Mouse (Mus musculus): ENCODE measurements around the gene Rab22a. TPM values are rescaled to one million over a fixed set of nuclear protein-coding genes. Genes with fewer than 3 reads are reported as not detected.
"Not testable (repeated sequence)": the region's sequence is repeated elsewhere in the genome, so short reads cannot be mapped to it uniquely, and the experiment has no call there.

Rab22a gene
- polyA plus RNA-seq (2012; ENCODE audit: insufficient read depth, insufficient read length, missing spikeins) = 23.7 and 24.6 TPM in 2 replicates

- Histone ChIP-seq H3K27ac (replicated peaks; ENCODE audit: low read depth, low read length) (peak within 1 kb of the TSS; percentile 62), H3K4me3 (ENCODE audit: insufficient read depth, low read depth, low read length) (peak within 1 kb of the TSS; percentile 84)
Measured at GRCm38 (mm10) chr2:173659057-173659925, at the start of gene Rab22a. Rab22a (plus strand) TSS chr2:173659760.

GRCm38 (mm10) chr2:173615378-173616081, 44.0 kb upstream of the Rab22a start:
- Histone ChIP-seq H3K4me1 (ENCODE audit: control insufficient read depth, insufficient read depth, insufficient read length, low read length) (no peaks in the 10 kb centered on the region), H3K4me3 (ENCODE audit: insufficient read depth, low read depth, low read length) (no peak overlapping the region), H3K27ac (replicated peaks; ENCODE audit: low read depth, low read length) (no peak overlapping the region)

More at GRCm38 (mm10) chr2:173659057-173659925, at the start of gene Rab22a:
- H3K4me1 ChIP-seq (ENCODE audit: control insufficient read depth, insufficient read depth, insufficient read length, low read length) = peaks cover 15% of the 10 kb centered on the region

- no peak overlapping the region for H3K27ac ChIP-seq (replicated peaks; ENCODE audit: low read depth, low read length)
- no peak overlapping the region for H3K4me3 ChIP-seq (ENCODE audit: insufficient read depth, low read depth, low read length)
Measured at GRCm38 (mm10) chr2:173616156-173616555, 43.4 kb upstream of the Rab22a start.

GRCm38 (mm10) chr2:173619132-173619531, 40.4 kb upstream of the Rab22a start:
- Histone ChIP-seq H3K27ac (replicated peaks; ENCODE audit: low read depth, low read length) (no peak overlapping the region), H3K4me3 (ENCODE audit: insufficient read depth, low read depth, low read length) (no peak overlapping the region), H3K4me1 (ENCODE audit: control insufficient read depth, insufficient read depth, insufficient read length, low read length) (peaks cover 12% of the 10 kb centered on the region)

More at GRCm38 (mm10) chr2:173616156-173616555, 43.4 kb upstream of the Rab22a start:
- H3K4me1 ChIP-seq (ENCODE audit: control insufficient read depth, insufficient read depth, insufficient read length, low read length) = no peaks in the 10 kb centered on the region

GRCm38 (mm10) chr2:173620645-173621044, 38.9 kb upstream of the Rab22a start:
- Histone ChIP-seq H3K27ac (replicated peaks; ENCODE audit: low read depth, low read length) (no peak overlapping the region), H3K4me3 (ENCODE audit: insufficient read depth, low read depth, low read length) (no peak overlapping the region), H3K4me1 (ENCODE audit: control insufficient read depth, insufficient read depth, insufficient read length, low read length) (peaks cover 12% of the 10 kb centered on the region)

GRCm38 (mm10) chr2:173622173-173622601, 37.4 kb upstream of the Rab22a start:
- Histone ChIP-seq H3K4me3 (ENCODE audit: insufficient read depth, low read depth, low read length) (no peak overlapping the region), H3K27ac (replicated peaks; ENCODE audit: low read depth, low read length) (no peak overlapping the region), H3K4me1 (ENCODE audit: control insufficient read depth, insufficient read depth, insufficient read length, low read length) (peaks cover 12% of the 10 kb centered on the region)

GRCm38 (mm10) chr2:173624667-173625066, 34.9 kb upstream of the Rab22a start:
- Histone ChIP-seq H3K27ac (replicated peaks; ENCODE audit: low read depth, low read length) (no peak overlapping the region), H3K4me3 (ENCODE audit: insufficient read depth, low read depth, low read length) (no peak overlapping the region), H3K4me1 (ENCODE audit: control insufficient read depth, insufficient read depth, insufficient read length, low read length) (peaks cover 12% of the 10 kb centered on the region)

GRCm38 (mm10) chr2:173625786-173626185, 33.8 kb upstream of the Rab22a start:
- Histone ChIP-seq H3K4me3 (ENCODE audit: insufficient read depth, low read depth, low read length) (no peak overlapping the region), H3K27ac (replicated peaks; ENCODE audit: low read depth, low read length) (no peak overlapping the region), H3K4me1 (ENCODE audit: control insufficient read depth, insufficient read depth, insufficient read length, low read length) (peaks cover 12% of the 10 kb centered on the region)

GRCm38 (mm10) chr2:173634106-173634505, 25.5 kb upstream of the Rab22a start:
- H3K4me1 ChIP-seq (ENCODE audit: control insufficient read depth, insufficient read depth, insufficient read length, low read length); H3K27ac ChIP-seq (replicated peaks; ENCODE audit: low read depth, low read length); H3K4me3 ChIP-seq (ENCODE audit: insufficient read depth, low read depth, low read length): not testable (repeated sequence)

- H3K27ac ChIP-seq (replicated peaks; ENCODE audit: low read depth, low read length) = no peak overlapping the region
Measured at GRCm38 (mm10) chr2:173641370-173641769, 18.2 kb upstream of the Rab22a start.

GRCm38 (mm10) chr2:173642262-173642999, 17.1 kb upstream of the Rab22a start:
- no peak overlapping the region for H3K4me3 ChIP-seq (ENCODE audit: insufficient read depth, low read depth, low read length)
- no peak overlapping the region for H3K27ac ChIP-seq (replicated peaks; ENCODE audit: low read depth, low read length)
- H3K4me1 ChIP-seq (ENCODE audit: control insufficient read depth, insufficient read depth, insufficient read length, low read length) = peaks cover 2% of the 10 kb centered on the region; the same call in 1 of the 2 replicates

More at GRCm38 (mm10) chr2:173641370-173641769, 18.2 kb upstream of the Rab22a start:
- Histone ChIP-seq H3K4me3 (ENCODE audit: insufficient read depth, low read depth, low read length) (no peak overlapping the region), H3K4me1 (ENCODE audit: control insufficient read depth, insufficient read depth, insufficient read length, low read length) (peaks cover 2% of the 10 kb centered on the region; the same call in 1 of the 2 replicates)

- Histone ChIP-seq H3K27ac (replicated peaks; ENCODE audit: low read depth, low read length) (no peak overlapping the region), H3K4me3 (ENCODE audit: insufficient read depth, low read depth, low read length) (no peak overlapping the region), H3K4me1 (ENCODE audit: control insufficient read depth, insufficient read depth, insufficient read length, low read length) (peaks cover 2% of the 10 kb centered on the region; the same call in 1 of the 2 replicates)
Measured at GRCm38 (mm10) chr2:173647197-173647911, 12.2 kb upstream of the Rab22a start.

- Histone ChIP-seq H3K27ac (replicated peaks; ENCODE audit: low read depth, low read length) (no peak overlapping the region), H3K4me1 (ENCODE audit: control insufficient read depth, insufficient read depth, insufficient read length, low read length) (peaks cover 2% of the 10 kb centered on the region; the same call in 1 of the 2 replicates), H3K4me3 (ENCODE audit: insufficient read depth, low read depth, low read length) (no peak overlapping the region)
Measured at GRCm38 (mm10) chr2:173649762-173650161, 9.8 kb upstream of the Rab22a start.

- H3K4me1 ChIP-seq (ENCODE audit: control insufficient read depth, insufficient read depth, insufficient read length, low read length) = peaks cover 4% of the 10 kb centered on the region
- H3K27ac ChIP-seq (replicated peaks; ENCODE audit: low read depth, low read length) = no peak overlapping the region
Measured at GRCm38 (mm10) chr2:173653526-173653925, 6.0 kb upstream of the Rab22a start.

More at GRCm38 (mm10) chr2:173653526-173653925, 6.0 kb upstream of the Rab22a start:
- H3K4me3 ChIP-seq (ENCODE audit: insufficient read depth, low read depth, low read length) = no peak overlapping the region
